Mouse (Mus musculus): ENCODE data around the gene Tfpi2. TPM values are rescaled to one million over a fixed set of nuclear protein-coding genes. Genes with fewer than 3 reads are reported as not detected.

Tfpi2 gene
- polyA plus RNA-seq (2012; ENCODE audit: low replicate concordance): not detected in 2 replicates

GRCm38 (mm10) chr6:3988750-3989149 lies at the start of gene Tfpi2:
TSS of gene Tfpi2 (minus strand) at chr6:3988919.

DNA sequence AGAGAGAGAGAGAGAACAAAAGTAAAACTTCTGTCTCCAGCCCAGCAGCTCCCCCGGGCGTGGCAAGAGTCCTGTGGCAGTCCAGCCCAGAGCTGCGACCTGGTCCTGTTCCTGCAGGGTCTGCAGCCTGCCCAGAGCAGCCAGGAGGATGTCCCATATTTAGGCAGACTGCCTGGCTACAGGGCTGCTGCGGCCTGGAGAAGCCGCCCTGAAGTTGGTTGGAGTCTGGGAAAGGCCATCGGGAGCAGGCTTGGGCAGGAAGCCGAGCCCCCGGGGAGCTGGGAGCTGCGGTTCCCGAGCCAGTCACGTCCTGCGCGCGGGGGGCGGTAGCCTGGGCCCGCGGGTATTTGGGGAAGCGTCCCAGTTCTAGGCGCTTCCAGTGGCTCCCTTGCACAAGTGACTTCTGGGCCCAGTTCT lies 15.2 kb upstream of the Tfpi2 start, which contains the start of gene Gng11:
Gene Gng11 (plus strand): TSS at position 15 of the 417 bp plus-strand sequence.

GRCm38 (mm10) chr6:3993492-3993891 lies 4.8 kb upstream of the Tfpi2 start, which contains the start of gene Gngt1:
TSS of gene Gngt1 (plus strand) at chr6:3993792.

Other genes starting within 250 kb of the Tfpi2 start
- not detected in 2 replicates for gene Calcr, start 224.2 kb downstream of the Tfpi2 start, polyA plus RNA-seq (2012; ENCODE audit: low replicate concordance)
- not detected in 2 replicates for gene Gngt1, start 4.9 kb upstream of the Tfpi2 start, polyA plus RNA-seq (2012; ENCODE audit: low replicate concordance)
- 0.68 and 1.2 TPM in 2 replicates for gene Gng11, start 15.0 kb upstream of the Tfpi2 start, polyA plus RNA-seq (2012; ENCODE audit: low replicate concordance)
- 6.5 and 21.2 TPM in 2 replicates for gene Bet1, start 98.1 kb upstream of the Tfpi2 start, polyA plus RNA-seq (2012; ENCODE audit: low replicate concordance)

Data from leukemia stem cell, adult 10-12 weeks (primary cell).